Mouse (Mus musculus): Measurements from ENCODE around the gene Smpd3.
A peak's percentile ranks its signal among the peaks of the same experiment; 100 is the strongest.

Smpd3 gene

DNA sequence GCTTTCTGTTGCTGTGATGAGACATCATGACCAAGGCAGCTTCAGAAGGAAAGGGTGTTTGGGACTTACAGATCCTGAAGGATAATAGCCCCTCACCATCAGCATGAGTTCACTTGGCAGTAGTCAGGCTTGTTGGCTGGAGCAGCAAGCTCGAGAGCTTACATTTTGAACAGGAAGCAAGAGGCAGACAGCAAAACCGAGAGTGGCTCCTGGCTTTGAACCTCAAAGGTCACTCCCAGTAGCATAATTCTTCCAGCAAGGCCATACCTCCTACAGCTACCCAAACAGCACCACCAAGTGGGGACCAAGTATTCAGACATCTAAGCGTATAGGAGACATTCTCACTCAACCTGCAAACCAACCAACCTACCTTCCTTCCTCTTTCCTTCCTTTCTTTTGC lies 105.0 kb downstream of the Smpd3 start:
- DNase-seq (ENCODE audit: low read depth, low spot score), result no peak

DNA sequence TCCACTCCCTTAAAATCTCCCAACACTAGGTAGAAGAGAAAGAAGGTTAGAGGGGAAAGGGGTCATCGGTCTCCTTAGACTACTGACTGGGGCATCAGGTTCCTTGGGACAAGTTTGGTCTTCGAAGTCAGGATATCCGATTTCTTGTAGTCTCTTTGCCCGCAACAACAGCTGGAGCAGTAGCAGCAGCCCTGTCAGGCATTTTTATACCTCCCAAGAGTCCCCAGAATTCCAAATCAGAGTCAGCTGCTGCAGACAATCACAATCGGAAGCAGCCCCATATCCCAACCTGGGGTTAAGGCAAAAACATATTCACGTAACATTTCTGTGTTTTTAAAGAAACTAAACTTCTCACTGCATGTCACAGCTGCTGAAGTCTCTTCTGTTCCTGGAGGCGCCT lies 106.3 kb downstream of the Smpd3 start:
- DNase-seq (ENCODE audit: low read depth, low spot score), result no peak

DNA sequence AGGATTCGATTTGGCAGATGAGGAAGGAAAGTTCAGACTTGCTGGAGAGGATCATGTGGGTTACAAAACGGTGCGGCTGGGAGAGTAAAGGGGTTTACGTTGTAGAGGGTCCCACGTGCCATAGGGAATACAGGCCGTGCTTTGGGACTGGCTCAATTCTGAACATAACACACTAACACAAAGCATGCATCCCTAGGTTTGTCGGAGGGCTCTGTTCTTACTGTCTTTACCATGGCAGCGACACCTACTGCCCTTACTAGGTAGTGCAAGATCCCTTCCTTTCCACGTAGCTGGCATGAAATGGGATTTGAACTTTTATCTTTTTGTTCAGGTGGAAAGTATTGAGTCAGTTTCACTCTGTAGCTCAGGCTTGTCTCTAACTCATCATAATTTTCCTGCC lies 111.2 kb downstream of the Smpd3 start:
- DNase-seq (ENCODE audit: low read depth, low spot score), result no peak

DNA sequence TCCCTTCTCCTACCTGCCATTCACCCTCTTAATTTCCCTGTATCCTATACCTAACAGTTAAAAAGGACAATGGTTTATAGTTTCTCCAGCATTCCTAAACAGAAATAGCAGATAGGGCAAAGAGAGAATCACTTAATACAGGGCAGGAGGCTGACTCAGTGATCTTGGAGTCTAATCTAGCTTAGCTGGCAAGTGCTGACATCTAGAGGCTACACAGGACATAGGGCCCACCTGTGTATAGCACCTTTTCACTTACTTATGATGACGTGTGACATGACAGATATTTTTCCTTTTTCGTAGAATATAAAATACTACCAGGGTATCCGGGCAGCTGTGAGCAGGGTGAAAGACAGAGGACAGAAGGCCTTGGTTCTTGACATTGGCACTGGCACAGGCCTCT lies 118.2 kb downstream of the Smpd3 start:
- DNase-seq (ENCODE audit: low read depth, low spot score), result no peak

DNA sequence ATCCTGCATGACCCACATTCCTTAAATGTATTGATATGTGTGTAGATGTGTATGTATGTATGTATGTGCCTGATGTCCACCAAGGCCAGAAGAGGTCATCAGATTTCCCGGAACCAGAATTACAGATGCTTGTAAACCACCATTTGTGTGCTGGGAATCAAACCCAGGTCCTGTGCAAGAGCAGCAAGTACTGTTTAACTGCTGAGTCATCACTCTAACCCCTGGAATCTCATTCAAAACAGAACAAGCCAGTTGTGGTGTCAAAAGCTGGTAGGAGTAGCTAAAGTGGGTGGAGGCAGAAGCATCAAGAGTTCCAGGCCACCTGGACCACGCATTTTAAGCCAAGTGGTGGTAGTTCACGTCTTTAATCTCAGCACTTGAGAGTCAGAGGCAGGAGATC lies 123.8 kb downstream of the Smpd3 start:
- no peak for DNase-seq (ENCODE audit: low read depth, low spot score)

DNA sequence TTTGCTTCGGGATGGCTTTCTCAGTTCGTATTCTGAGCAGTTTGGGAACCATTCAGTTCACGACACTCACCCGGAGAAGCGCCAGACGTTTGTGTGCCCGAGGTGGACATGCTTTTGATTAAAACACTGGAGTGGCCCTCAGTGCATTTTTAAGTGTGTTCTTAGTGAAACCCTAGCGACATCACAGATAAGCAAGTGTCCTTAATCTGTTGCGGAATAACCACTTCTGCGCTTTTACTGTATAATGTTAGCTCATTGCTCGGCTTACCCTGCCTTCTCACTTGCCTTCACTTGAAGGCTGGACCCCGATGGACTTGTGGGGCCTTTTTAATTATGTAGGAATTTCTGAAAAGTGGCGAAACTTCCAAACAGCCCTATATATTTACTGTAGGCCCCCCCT lies 126.4 kb downstream of the Smpd3 start:
- DNase-seq (ENCODE audit: low read depth, low spot score), result no peak

DNA sequence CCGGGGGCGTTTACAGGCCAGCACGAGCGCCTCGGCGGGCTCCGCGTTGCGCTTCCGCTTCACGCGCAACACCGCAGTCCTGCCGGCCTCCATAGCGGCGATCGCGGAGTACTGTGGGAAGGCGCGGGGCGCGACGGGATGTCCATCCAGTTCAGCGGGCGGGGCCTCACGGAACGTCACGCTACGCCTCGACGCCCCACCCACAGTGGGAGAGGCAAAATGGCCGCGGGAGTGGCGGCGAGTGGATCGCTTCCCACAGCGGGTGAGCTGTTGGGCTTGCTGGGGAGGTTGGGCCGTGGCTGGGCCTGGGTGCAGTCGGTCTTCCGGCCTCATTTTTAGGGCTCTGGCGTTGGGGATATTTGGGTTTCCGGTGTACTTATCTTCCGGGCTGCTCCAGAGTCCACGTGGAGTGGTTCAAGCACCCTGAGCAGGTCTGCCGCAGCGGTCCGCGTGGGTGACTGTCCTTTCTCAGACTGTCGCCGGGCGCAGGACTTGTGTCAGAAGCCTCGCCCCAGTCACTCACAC lies 126.9 kb downstream of the Smpd3 start, which contains the start of the genes Slc7a6os and Prmt7:
TSS of gene Slc7a6os (minus strand) at position 115 of the 525 bp plus-strand sequence.
TSS of gene Prmt7 (plus strand) at position 116 of the 525 bp plus-strand sequence.
- peak; percentile 94 for DNase-seq (ENCODE audit: low read depth, low spot score)

DNA sequence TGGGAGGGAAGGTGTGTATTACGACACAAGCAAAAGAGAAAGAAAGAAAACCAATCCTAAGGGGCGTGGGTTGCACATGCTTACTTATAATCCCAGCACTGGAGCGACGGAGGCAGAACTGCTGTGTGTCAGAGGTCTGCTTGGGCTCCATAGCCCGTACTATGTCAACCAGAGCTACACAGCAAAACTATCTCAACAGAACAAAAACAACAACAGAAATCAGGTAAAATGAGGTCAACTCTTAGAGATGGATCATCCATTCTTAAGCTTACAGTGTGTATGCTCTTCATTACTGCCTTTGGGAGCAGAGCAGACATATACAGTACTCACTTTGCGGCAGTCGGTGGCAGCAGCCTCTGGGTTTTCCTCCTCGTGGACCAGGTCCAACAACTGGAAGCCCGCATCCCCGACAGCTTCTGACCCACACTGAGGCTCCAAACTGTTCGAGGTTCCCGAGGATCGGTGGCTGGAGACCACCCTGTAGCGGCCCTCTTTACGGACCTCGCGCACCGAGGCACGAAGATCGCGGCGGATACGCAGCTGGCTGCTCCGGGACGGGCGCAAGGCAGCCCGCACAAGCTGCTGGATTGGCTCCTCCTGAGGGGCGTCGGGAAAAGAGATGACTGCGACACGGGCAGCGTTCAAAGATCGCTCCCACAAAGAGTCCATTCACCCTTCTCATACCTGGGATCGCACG lies 127.6 kb downstream of the Smpd3 start:
- no peak for DNase-seq (ENCODE audit: low read depth, low spot score)

Data from WW6 (cell line).